ENCODE assay signal across 16 mouse cellular contexts in the genomic region with DNA sequence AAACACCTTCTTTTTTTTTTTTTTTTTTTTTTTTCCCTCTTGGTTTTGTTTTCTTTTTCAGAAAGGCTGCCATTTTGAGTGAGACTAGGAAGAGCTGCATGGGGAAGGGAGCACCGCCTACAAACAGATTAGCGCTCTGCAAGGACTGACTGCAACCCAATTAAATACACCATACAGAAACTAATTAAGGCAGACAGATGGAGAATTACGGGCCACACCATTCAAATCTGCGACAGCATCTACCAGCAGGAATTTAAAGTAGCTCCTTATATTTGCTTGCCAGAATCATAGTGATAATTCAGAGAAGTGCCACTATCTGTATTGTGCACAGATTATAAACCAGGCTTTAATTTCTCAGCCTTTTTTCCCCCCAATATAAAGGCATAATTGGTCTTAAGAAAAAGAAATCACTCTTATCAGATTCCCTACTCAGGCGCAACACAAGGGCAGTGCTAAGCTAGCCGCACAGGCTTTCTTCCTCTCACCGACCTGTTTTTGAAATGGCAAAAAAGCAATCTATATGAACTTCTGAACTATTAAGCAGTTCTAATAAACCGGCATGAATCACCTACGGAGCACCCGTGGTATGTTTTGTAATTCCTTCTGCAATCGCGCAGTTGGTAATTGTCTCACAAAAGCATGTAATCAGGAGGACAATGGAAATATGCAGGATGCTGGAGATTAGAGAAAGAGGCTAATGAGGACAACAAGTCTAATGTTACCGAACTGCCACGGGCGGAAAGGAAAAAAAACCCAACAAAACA.
A peak's percentile ranks its signal among the peaks of the same experiment; 100 is the strongest.
DNase-seq lines count a peak whose midpoint lies in the region; ATAC-seq and TF ChIP-seq lines count a peak whose summit lies in the region.
"Had no signal": no experiment of that assay in that cellular context is flagged by ENCODE, and none has a peak within 500 bp of the region (broad histone marks: within the 10 kb centered on the region; RNA-seq: fewer than 3 reads in every experiment).

No protein-coding gene starts in this region.

- H3K4me2 ChIP-seq in neural tube, embryonic 13.5 days, result no peak overlapping the region
- H3K4me2 ChIP-seq in forebrain, postnatal 0 days (ENCODE audit: low read depth), result no peak overlapping the region
- H3K4me2 ChIP-seq: liver, embryonic 12.5 days; midbrain, embryonic 12.5 days had no signal

- no peak overlapping the region for H3K4me3 ChIP-seq in neural tube, embryonic 13.5 days
- H3K4me3 ChIP-seq in forebrain, postnatal 0 days (ENCODE audit: low read depth, low read length), result no peak overlapping the region
- H3K4me3 ChIP-seq: liver, embryonic 12.5 days; midbrain, embryonic 12.5 days had no signal

- H3K9ac ChIP-seq in neural tube, embryonic 13.5 days, result no peak overlapping the region
- no peak overlapping the region for H3K9ac ChIP-seq in forebrain, postnatal 0 days
- H3K9ac ChIP-seq: liver, embryonic 12.5 days; midbrain, embryonic 12.5 days had no signal

- ATAC-seq in frontal cortex, adult (ENCODE audit: low TSS enrichment), result peak; percentile 82
- ATAC-seq in neural tube, embryonic 13.5 days (ENCODE audit: low read depth), result peak; percentile 67
- peak; percentile 87 for ATAC-seq in forebrain, postnatal 0 days
- ATAC-seq: liver, embryonic 12.5 days had no signal

- H3K36me3 ChIP-seq in neural tube, embryonic 13.5 days, result peaks cover 10% of the 10 kb centered on the region; the same call in 1 of the 2 replicates
- peaks cover 38% of the 10 kb centered on the region for H3K36me3 ChIP-seq in forebrain, postnatal 0 days (ENCODE audit: insufficient read depth)
- H3K36me3 ChIP-seq: liver, embryonic 12.5 days; midbrain, embryonic 12.5 days had no signal

- WGBS in neural tube, embryonic 13.5 days, result 49% methylated on average over 15 of the region's 15 CpGs
- 14% methylated on average over 15 of the region's 15 CpGs for WGBS in forebrain, postnatal 0 days

- peaks cover 6% of the 10 kb centered on the region; the same call in 1 of the 2 replicates for H3K27me3 ChIP-seq in neural tube, embryonic 13.5 days
- no peaks in the 10 kb centered on the region for H3K27me3 ChIP-seq in forebrain, postnatal 0 days (ENCODE audit: insufficient read depth, low read length)
- H3K27me3 ChIP-seq: liver, embryonic 12.5 days had no signal

- no peak for DNase-seq in frontal cortex, postnatal 14 days (ENCODE audit: low spot score in 2 of 2)
- DNase-seq in neural tube, embryonic 10.5 days (ENCODE audit: extremely low spot score, low spot score), result no peak
- peak; percentile 68 for DNase-seq in forebrain, postnatal 0 days
- DNase-seq in retina, postnatal 1 day, result peak; percentile 87
- DNase-seq in cerebellum, adult 11-12 months, result no peak
- DNase-seq in lung, postnatal 36 days, result no peak
- DNase-seq: adrenal gland, postnatal 36 days; cerebellum, adult 18-20 months; gastrocnemius, postnatal 36 days; kidney, postnatal 10 days; lung, postnatal 10 days; thymus, adult 18-20 months had no signal

- H3K27ac ChIP-seq in neural tube, embryonic 13.5 days (replicated peaks), result peak overlapping the region; percentile 74
- H3K27ac ChIP-seq in forebrain, postnatal 0 days (ENCODE audit: low read depth, low read length), result peak overlapping the region; percentile 69
- H3K27ac ChIP-seq: liver, embryonic 12.5 days; midbrain, embryonic 12.5 days had no signal

- no peak for TF ChIP-seq CTCF in forebrain, postnatal 0 days (IDR thresholded peaks at IDR 0.05; ENCODE audit: low read depth)

- H3K4me1 ChIP-seq in neural tube, embryonic 13.5 days (replicated peaks), result peaks cover 6% of the 10 kb centered on the region; the same call in 1 of the 2 replicates
- H3K4me1 ChIP-seq in forebrain, postnatal 0 days (ENCODE audit: insufficient read depth), result no peaks in the 10 kb centered on the region
- H3K4me1 ChIP-seq: liver, embryonic 12.5 days had no signal

- H3K9me3 ChIP-seq in neural tube, embryonic 13.5 days, result no peaks in the 10 kb centered on the region
- no peaks in the 10 kb centered on the region for H3K9me3 ChIP-seq in forebrain, postnatal 0 days (ENCODE audit: low read length)
- H3K9me3 ChIP-seq: liver, embryonic 12.5 days; midbrain, embryonic 12.5 days had no signal

Comparison
In these comparisons a context has a peak if more than half of its experiments do, and no peak if none do; other contexts are left out.
1. DNase-seq: peak in forebrain, postnatal 0 days (single experiment) and retina, postnatal 1 day (single experiment); none in frontal cortex, postnatal 14 days (0 of 2), neural tube, embryonic 10.5 days (single experiment), cerebellum, adult 11-12 months (single experiment) and lung, postnatal 36 days (single experiment).
2. Peak in every context shown above with its lines, with median percentiles within 50 percentile points of each other: ATAC-seq.